Mouse (Mus musculus): ENCODE results near the gene Utp11. TPM values are rescaled to one million over a fixed set of nuclear protein-coding genes. Genes with fewer than 3 reads are reported as not detected.
"Not testable (repeated sequence)": the region's sequence is repeated elsewhere in the genome, so short reads cannot be mapped to it uniquely, and the experiment has no call there.

Gene Utp11
- total RNA-seq (2021) = 38.1 and 43.0 TPM in 2 replicates
- long read RNA-seq, transcript Utp11-201 (8 exons, 1,603 nt) = major isoform, 62 of 73 reads
- long read RNA-seq, partial matches to known transcripts = 6 of 73 reads
- long read RNA-seq, other reads (novel, unspliced or antisense) = 5 of 73 reads

DNA sequence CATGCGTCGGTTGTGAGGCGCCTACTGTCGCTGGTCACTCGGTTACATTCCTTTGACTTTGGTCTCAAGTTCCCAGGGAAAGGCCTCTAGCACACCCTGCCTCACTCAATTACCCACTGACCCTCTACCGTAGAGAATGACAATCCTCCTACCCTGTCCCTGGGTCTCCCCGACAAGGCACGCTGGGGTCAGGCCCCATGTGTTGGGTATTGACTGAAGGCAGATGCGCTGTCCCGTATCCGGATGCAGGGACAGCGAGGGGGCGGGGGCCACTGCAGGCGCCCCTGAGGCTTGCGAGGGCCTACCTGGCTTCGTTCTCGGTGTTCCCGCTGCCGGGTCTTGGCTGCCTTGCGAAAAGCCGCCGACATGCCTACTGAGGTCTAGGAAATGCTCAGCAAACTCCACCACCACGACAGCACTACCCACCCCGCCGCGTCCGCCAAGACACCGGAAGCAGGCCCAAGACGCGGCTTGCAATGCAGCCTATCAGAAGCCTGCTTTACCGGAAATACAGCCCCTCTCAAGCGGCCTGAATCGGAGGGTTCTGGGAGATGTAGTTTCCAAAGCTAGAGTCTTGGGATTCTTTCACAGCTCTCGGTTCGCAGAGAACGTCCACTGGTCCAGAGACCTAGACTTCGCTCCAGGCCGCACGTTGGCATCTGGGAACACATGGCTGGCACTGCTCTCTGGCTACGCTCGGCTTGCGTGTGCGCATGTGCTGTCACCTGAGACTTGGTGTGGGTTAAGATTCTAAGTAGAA is at the start of gene Utp11:
Gene Utp11 (minus strand): TSS at position 466 of the 760 bp plus-strand sequence.
- peak; percentile 82 for DNase-seq

DNA sequence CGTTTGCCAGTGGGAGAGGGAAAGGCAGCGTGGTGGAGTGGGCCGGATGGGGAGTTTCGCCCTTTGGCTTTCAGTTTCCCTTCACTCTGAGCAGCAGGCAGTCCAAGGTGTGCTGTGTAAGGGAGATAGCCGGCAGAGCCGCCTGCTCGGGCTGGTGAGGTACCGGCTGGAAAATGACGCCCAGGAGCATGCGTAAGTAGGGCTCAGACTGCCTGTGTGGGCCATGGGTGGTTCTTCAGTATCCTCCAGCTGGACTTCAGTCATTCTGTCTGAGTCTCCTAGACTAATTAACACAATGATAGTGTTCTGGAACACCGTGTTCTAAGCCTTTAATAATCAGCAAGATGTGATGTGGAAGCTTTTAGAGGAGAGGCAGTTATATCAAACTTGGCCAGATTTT is 49.4 kb upstream of the Utp11 start:
- no peak for DNase-seq

DNA sequence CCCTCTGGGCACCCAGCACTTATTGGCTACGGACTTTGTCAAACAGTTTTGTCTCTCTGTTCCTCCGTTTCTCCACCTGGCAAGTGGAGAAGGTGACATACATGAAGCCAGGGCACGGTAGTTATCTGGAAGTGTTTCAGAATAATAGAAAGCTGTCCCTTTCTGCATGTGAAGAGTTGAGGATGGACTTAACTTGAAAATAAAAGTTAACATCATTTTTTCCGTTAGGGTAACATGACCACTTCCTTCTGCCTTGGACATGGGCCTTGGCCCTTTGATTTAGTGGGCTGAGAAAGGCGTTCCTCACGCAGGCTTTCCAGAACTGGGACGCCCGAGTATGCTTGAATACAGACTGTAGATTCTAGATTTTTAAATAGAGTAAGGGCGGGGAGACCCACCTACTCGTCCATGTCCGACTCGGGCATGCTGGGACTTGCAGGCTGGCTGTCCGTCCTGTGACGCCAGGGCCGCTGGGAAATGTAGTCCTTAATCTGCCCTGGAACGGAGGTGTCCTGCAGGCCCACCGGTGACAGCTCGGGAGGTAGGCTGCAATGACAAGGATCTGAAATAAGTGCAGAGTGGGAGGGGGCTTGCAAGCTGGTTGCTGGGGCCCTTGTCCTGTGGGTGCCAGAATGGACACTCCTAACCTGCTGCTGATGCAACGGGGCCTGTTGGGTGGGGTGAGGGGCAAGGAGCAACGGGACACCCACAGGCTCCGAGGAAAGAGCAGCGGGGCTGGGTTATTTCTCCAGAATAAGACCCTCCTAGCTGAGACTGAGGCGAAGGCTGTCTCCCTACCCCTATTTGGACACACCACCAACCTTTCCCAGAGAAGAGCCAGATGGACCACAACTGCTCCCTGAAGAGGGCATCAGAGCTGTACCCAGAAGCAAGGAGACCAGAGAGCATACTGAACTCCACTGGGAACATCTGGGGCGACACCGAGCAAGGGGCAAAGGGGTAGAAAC is 48.3 kb upstream of the Utp11 start, which contains the start of gene Inpp5b:
Gene Inpp5b (plus strand): TSS at position 475 of the 968 bp plus-strand sequence.
- DNase-seq = peak; percentile 77

DNA sequence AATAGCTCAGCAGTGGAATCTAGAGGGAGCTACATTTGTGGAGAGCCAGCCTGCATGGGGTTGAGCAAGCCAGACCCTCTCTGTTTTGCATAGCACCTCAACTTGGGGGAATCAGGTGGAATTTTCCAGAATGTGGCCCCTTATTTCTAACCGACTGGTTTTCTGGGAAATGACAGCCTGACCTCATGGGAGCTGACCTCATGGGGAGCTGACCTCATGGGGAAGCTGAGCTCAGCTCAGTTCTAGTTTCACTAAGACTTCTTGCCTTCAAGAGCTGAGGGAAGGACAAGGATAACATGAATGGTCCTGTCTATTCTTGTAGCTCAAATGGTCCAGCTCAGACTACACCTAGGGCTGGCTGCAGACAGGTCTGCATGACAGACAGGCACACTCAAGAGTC is 45.4 kb upstream of the Utp11 start:
- DNase-seq = no peak

DNA sequence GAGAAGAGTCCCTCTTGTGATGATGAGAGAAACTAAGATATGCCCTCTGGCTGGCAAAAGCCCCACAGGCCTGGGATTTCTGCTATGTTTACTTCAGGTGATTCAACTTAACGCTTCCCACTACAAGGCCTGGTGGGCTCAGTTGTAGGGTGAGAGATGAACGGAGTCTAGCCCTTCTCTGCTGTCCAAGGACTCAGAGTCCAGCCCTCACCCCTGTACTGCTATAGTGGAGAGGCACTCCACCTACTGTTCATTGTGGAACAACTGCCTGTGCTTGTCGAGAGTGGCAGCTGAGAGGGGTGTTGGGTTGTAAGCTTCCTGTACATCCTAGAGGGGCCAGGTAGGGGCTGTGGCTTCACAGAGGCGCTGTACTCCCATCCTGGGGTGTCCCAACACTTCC is 44.6 kb upstream of the Utp11 start:
- no peak for DNase-seq

DNA sequence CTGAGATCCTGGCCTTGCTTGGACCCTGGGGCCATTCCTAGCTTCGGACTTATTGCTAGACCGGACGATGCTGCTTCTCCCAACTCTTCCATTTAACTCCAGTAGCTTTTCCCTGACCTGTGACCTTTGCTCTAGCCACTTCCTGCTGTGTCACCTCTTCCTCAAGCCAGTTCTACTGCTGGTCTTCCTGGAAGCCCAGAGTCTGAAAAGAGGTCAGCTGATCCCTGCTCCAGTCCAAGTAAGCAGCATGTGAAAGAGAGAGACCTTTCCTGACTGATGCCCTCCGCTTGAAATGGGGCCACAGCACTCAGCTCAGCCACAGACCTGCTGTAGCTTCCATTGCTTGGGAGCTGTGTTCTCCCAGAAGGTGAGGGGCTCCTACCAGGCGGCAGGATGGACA is 44.1 kb upstream of the Utp11 start:
- no peak for DNase-seq

DNA sequence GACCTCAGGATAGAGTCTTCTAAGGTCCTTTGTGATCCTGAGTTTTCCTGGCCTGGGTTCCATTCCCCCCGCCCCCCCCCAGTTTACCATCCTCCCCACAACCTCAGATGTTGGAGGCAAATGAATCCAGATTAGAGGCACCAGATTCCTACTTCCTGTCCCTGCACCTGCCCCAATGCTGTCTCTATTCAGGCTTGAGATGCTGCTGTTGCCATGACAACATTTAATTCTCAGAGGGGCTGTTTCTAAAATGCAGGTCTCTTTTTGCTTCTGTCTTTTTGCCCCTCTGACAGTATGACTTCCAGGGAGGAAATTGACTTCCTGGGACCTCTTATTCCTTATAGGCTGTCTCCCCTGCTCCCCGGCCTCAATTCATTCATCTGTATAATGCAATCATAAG is 43.6 kb upstream of the Utp11 start:
- no peak for DNase-seq

DNA sequence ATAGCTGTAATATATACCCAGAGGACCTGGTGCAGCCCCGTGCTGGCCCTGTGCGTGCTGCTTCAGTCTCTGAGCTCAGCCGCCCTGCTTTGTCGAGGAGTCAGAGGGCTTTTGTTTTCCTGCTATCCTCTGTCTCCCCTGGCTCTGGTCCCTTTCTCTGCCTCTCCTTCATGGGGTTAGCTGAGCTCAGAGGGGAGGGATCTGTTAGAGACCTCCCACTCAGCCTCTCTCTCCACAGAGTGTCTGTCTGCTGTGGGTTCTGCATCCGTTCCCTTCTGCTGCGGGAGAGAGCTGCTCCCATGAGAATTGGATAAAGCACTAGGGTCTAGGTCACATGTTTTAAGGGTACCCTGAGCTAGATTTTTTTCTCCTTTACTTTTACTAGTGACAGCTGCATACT is 32.7 kb upstream of the Utp11 start:
- DNase-seq = no peak

DNA sequence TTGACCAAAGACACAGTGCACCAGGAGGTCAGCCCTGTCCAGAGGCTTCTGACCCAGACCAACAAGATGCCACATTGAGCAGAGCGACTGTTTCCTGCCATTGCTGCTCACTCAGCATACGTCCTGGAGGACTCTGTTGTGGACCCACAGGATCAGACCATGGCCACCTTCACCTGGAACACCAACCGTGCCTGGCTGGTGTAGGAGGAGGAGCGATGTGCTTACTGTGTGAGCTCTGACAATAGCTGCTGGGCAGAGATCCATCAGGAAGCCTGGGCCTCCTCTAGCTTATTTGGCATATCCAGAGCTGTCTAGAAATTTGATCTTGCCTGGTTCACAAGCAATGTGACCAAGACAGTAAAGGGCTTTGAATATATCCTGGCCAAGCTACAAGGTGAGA is 25.7 kb upstream of the Utp11 start:
- DNase-seq = no peak

DNA sequence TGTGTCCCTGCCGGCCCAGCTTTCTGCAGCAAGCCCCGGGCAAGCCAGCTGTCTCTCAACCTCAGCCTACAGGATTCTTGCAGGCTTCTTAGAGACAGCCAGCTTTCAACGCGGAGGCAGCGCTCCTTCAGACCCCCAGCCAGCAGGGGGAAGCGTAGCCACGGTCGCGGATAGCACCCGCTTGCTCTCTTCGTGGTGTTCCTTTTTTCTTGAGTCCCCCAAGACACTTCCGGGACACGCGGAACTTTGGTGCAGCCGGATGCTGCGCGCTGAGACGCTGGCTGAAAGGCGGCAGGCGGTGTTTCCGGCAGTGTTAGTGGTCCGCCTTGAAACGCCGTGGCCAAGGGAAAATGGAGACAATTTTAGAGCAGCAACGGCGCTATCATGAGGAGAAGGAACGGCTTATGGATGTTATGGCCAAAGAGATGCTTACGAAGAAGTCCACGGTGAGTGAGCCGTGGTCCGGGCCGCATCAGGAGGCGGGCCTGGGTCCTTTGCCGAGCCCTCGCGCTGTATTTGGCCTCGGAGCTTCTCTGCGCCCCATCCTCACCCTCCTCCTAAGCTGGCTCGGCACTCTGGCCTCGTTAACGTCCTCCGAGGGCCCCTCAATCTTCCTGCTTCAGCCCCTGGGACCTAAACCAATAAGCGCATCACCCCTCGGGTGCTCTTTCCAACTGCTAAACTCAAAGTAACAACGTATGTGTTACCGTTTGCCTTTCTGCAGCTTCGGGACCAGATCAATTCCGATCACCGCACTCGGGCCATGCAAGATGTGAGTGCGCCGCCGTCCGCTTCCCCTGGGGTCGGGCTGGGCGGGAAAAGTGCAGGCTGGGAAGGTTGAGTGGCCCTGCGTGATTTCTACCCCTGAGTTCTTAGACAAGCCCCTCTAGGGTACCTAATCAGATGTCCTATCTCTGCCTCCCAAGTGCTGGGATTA is 21.4 kb upstream of the Utp11 start, which contains the start of gene Sf3a3:
Gene Sf3a3 (plus strand): TSS at position 232 of the 937 bp plus-strand sequence.
- peak; percentile 92 for DNase-seq

DNA sequence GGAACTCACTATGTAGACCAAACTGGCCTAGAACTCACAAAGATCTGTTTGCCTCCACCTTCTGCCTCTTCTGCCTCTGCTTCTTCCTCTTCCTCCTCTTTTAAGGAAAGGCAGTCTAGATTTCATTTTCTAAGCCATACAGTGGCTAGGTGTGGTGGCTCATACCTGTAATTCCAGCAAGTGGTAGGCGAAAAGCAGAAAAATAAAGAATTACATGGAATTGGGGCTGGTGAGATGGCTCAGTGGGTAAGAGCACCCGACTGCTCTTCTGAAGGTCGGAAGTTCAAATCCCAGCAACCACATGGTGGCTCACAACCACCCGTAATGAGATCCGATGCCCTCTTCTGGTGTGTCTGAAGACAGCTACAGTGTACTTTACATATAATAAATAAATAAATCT is 20.4 kb upstream of the Utp11 start:
- DNase-seq = not testable (repeated sequence)

DNA sequence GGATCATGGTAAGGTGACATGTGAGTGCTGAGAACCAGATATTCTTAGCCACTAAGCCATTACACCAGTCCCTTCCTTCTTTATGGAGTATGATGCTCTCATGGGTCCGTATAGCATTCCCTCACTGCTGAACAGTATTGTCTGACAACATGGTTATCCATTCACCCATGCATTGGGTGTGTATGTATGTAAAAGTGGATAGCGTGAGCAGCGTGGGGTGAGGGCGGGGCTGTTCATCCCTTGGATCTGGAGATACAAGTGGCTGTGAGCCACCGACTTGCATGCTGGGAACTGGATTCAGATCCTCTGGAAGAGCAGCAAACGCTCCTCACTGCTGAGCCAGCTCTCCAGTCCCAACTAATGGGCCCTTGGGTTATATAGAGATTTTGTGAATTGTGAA is 19.2 kb upstream of the Utp11 start:
- no peak for DNase-seq

DNA sequence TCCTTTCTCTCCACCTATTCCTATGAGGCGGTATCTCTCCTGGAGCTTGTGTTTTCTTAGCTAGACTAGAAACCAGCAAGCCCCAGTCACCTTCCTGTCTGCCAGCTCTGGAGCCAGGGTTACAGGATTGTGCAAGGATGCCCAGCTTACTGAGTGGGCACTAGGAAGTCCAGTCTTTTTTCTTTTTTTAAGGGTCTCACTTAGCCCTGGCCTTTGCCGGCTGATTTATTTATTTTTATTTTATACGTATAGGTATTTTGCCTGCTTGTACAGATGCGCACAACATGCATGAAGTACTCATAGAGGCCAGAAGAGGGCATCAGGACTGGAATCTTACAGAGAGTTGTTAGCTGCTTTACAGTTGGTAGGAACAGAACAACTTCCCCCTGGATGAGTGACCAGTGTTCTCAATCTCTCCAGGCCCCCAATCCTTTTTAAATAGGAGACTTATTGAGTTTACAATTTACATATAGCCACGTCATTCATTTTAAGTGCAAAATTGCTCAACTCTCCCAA is 17.4 kb upstream of the Utp11 start:
- no peak for DNase-seq

DNA sequence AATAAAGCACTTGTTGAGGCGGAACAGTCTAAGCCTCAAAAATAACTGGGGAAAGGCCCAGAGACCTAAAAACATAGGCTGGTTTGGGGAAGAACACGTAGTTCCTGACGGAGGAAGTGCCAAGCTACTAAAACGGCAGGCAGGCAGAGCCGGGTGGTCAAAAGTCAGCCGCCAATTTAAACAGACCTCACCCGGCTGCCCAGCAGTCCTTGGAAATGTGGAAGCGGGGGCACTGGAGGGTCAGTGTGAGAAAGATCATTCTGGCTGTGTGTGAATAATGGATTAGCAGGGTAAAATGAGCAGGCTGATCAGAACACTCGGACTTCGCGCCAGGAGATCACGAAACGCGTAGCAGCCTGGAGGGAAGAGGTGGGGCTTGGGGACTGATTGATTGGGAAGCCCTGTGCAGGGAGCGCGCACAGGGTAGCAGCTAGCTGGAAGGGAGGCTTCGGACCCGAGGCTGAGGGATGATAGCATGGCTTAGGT is 16.6 kb upstream of the Utp11 start:
- peak; percentile 52 for DNase-seq

DNA sequence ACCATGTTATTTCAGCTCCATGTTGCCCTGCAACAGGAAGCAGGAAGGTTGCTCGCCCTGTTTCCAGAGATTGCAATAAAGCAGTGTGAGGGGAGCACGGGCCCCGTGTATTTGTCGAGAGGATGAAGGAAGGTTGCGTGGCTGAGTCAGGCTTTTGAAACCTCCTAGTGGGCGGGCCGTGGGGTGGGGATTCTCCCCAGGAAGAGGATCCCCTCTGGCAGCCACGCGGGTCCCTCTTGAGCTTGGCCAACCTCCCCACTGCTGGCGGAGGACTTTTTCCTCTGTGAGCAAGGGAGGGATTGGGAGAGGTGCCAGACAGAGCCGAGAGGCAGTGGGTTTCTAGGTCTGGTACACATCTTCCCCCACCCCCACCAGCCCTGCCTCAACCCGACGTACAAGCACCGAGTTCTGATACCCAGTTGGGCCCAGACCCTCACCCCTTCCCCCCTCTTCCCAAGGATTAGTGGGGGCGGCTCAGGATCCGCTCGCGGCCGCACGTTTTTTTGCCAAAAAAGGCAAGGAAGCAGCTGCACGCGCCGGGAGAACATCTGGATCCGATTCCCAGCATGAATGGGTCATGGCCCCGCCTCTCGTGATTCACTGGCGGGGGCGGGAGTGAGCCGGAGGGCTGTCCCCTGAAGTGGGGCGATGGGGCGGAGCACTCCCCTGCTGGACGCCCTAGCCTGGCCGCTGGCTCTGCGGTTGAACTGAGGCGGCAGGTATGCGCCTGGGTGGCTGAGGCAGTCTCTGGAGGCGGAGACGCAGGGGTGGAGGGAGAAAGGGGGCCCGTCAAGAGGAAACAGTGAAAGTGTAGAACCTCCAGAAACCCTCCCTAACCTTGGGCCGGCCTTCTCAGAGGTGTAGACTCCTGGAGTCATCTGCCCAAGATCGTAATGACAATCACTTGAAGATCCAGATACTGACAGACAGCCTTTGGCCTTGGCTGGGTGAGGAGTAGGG is 15.4 kb upstream of the Utp11 start:
- peak; percentile 94 for DNase-seq

DNA sequence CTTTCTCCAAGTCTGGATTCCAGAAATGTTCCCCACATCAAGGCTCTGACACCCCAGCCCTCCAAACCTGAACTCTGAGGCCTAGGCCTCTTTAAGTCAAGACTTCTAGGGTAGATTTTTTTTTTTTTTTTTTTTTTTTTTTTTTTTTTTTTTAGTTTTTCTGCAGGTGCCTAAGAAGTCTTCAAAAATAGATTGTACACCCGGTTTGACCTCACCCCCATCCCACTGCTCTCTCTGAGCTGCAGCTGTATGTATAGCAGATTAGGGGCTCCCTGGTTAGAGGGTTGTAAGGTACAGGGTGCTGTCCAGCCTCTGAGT is 14.8 kb upstream of the Utp11 start:
- DNase-seq = not testable (repeated sequence)

DNA sequence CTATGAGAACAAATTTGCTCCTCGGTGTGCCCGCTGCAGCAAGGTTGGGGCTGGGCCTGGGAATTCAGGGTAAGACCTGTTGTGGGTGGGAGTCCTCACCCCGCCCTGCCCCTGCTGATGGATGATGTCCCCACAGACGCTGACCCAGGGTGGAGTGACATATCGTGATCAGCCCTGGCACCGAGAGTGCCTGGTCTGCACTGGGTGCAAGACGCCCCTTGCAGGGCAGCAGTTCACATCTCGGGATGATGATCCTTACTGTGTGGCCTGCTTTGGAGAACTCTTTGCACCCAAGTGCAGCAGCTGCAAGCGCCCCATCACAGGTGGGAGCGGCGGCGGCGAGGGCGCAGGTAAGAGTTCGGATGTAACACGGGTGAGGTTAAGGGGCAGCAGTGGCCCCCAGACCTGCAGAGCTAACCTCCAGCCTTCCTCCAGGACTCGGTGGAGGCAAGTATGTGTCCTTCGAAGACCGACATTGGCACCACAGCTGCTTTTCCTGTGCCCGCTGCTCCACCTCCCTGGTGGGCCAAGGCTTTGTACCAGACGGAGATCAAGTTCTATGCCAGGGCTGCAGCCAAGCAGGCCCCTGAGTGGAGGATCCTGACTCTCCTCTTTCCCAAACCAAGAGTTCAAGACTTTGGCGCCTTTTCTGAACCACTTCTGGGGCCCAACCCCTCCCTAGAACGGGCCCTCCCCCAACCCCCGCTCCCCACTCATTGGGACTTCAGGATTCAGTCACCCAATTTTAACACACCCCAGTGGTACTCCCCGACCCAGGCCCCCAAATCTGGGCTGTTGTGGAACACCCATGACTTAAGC is 14.2 kb upstream of the Utp11 start:
- not testable (repeated sequence) for DNase-seq

DNA sequence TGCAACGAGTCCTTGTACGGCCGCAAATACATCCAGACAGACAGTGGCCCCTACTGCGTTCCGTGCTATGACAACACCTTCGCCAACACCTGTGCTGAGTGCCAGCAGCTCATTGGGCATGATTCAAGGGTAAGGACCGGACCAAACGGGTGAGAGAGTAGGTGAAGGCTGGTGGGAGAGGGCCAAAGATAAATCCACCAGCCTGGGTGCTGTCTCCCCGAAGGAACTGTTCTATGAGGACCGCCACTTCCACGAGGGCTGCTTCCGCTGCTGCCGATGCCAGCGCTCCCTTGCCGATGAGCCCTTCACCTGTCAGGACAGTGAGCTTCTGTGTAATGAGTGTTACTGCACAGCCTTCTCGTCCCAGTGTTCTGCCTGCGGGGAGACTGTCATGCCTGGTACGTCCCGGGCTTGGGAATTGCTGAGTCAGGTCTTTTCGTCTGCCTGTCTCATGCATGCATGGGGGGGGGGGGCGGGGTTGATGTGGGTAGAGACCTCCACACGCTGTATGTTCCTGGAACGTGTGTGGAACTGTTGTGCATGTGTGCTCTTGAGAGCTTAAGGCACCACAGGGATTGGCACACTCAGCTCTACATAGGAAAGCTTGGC is 12.4 kb upstream of the Utp11 start:
- DNase-seq = no peak
